Mouse (Mus musculus): ENCODE measurements at regions not wholly inside any gene's neighbourhood (a gene's known extent, or its start where the extent isn't known, plus 50 kb on each side); places are given as distances from the start of the nearest gene placed in this dataset.

GRCm38 (mm10) chr2:72655864-72656263, 179.9 kb downstream of the Cdca7 start:
- TF ChIP-seq CTCF (conservative IDR thresholded peaks at IDR 0.05 in 1 of 2, IDR thresholded peaks at IDR 0.05 in 1 of 2; ENCODE audit: low read depth in 2 of 2, low read length in 2 of 2): peak in 1 of 2 experiments; percentile 59; a peak in 2 of 4 replicates
- TF ChIP-seq RAD21 (IDR thresholded peaks at IDR 0.05; ENCODE audit: low read depth, low read length): peak; percentile 42
- TF ChIP-seq MAX (IDR thresholded peaks at IDR 0.05; ENCODE audit: low read length): no peak
